In the genomic region with DNA sequence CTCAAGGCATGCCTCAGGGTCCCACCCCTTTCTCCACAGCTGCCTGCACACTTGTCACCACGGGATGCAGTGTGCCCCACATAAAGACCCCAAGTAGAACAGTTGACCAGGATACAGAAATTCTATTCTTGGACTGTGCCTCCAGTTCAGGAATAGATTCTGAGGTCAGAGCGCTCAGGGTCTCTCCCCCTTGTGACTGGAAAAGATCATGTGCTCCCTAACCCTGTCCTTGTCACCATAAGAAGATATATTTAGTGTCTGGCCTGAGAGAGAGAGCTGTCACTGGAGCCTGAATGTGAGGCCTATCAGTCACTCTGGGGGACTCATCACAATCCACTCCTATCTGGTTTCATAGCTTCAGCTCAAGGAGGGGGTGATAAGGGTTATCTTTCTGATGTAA, we compare ENCODE assay signal across 23 mouse cellular contexts. TPM values are rescaled to one million over a fixed set of nuclear protein-coding genes. Genes with fewer than 3 reads are reported as not detected.
DNase-seq lines count a peak whose midpoint lies in the region; ATAC-seq and TF ChIP-seq lines count a peak whose summit lies in the region.
"Had no signal": no experiment of that assay in that cellular context is flagged by ENCODE, and none has a peak within 500 bp of the region (broad histone marks: within the 10 kb centered on the region; RNA-seq: fewer than 3 reads in every experiment).

No protein-coding gene starts in this region.

- H3K36me3 ChIP-seq in heart, adult 2 months (ENCODE audit: control insufficient read depth, insufficient read depth, low read length) = peaks cover 22% of the 10 kb centered on the region
- no peaks in the 10 kb centered on the region for H3K36me3 ChIP-seq in heart, embryonic 12.5 days
- no peaks in the 10 kb centered on the region for H3K36me3 ChIP-seq in kidney, embryonic 14.5 days (ENCODE audit: control insufficient read depth, insufficient read depth, low read length)
- H3K36me3 ChIP-seq: forebrain, embryonic 12.5 days; hindbrain, embryonic 15.5 days; intestine, embryonic 15.5 days; limb, embryonic 12.5 days; liver, embryonic 15.5 days; midbrain, embryonic 12.5 days; neural tube, embryonic 12.5 days had no signal

- TF ChIP-seq EP300 in heart, adult 2 months (IDR thresholded peaks at IDR 0.05; ENCODE audit: insufficient read depth, low read depth, low read length) = peak; percentile 73

- H3K79me2 ChIP-seq in heart, adult 2 months (replicated peaks; ENCODE audit: control insufficient read depth, insufficient read depth, low read length) = no peaks in the 10 kb centered on the region

- H3K4me3 ChIP-seq in heart, adult 2 months = no peak overlapping the region
- H3K4me3 ChIP-seq in heart, embryonic 12.5 days = no peak overlapping the region
- no peak overlapping the region for H3K4me3 ChIP-seq in kidney, embryonic 14.5 days (ENCODE audit: low read length)
- H3K4me3 ChIP-seq: forebrain, embryonic 12.5 days; hindbrain, embryonic 15.5 days; intestine, embryonic 15.5 days; limb, embryonic 12.5 days; liver, embryonic 15.5 days; midbrain, embryonic 12.5 days; neural tube, embryonic 12.5 days had no signal

- WGBS in heart, adult 2 months = 45% methylated on average over 2 of the region's 2 CpGs
- 23% methylated on average over 2 of the region's 2 CpGs for WGBS in heart, embryonic 12.5 days
- 62% methylated on average over 2 of the region's 2 CpGs for WGBS in kidney, embryonic 14.5 days

- no peaks in the 10 kb centered on the region for H3K9me3 ChIP-seq in heart, embryonic 12.5 days (replicated peaks)
- no peaks in the 10 kb centered on the region for H3K9me3 ChIP-seq in kidney, embryonic 14.5 days (ENCODE audit: control insufficient read depth, low read length)
- H3K9me3 ChIP-seq: forebrain, embryonic 12.5 days; hindbrain, embryonic 15.5 days; intestine, embryonic 15.5 days; limb, embryonic 12.5 days; liver, embryonic 15.5 days; midbrain, embryonic 12.5 days; neural tube, embryonic 12.5 days had no signal

- peak overlapping the region; percentile 91 for H3K27ac ChIP-seq in heart, adult 2 months
- peak overlapping the region; percentile 93 for H3K27ac ChIP-seq in heart, embryonic 12.5 days (ENCODE audit: poor library complexity, severe bottlenecking)
- H3K27ac ChIP-seq in kidney, embryonic 14.5 days (ENCODE audit: low read depth, low read length) = no peak overlapping the region
- H3K27ac ChIP-seq: forebrain, embryonic 12.5 days; hindbrain, embryonic 15.5 days; intestine, embryonic 15.5 days; limb, embryonic 12.5 days; liver, embryonic 15.5 days; midbrain, embryonic 12.5 days; neural tube, embryonic 12.5 days had no signal

- no peaks in the 10 kb centered on the region for H3K27me3 ChIP-seq in heart, adult 2 months (ENCODE audit: control insufficient read depth, insufficient read depth, low read length)
- no peaks in the 10 kb centered on the region for H3K27me3 ChIP-seq in heart, embryonic 12.5 days (replicated peaks)
- no peaks in the 10 kb centered on the region for H3K27me3 ChIP-seq in kidney, embryonic 14.5 days (ENCODE audit: control insufficient read depth, insufficient read depth, low read length)
- H3K27me3 ChIP-seq: forebrain, embryonic 12.5 days; hindbrain, embryonic 15.5 days; intestine, embryonic 15.5 days; limb, embryonic 12.5 days; liver, embryonic 15.5 days; midbrain, embryonic 12.5 days; neural tube, embryonic 12.5 days; Patski had no signal

- TF ChIP-seq POLR2A in heart, adult 2 months (IDR thresholded peaks at IDR 0.05; ENCODE audit: insufficient read depth, low read depth, low read length) = peak; percentile 39; the same call in 1 of the 2 replicates

- H3K4me1 ChIP-seq in heart, adult 2 months (ENCODE audit: control insufficient read depth, insufficient read depth, low read length) = peaks cover 15% of the 10 kb centered on the region
- H3K4me1 ChIP-seq in heart, embryonic 12.5 days (replicated peaks) = peaks cover 68% of the 10 kb centered on the region
- peaks cover 19% of the 10 kb centered on the region for H3K4me1 ChIP-seq in kidney, embryonic 14.5 days (ENCODE audit: control insufficient read depth, insufficient read depth, low read length)

- TF ChIP-seq CTCF in heart, adult 2 months (IDR thresholded peaks at IDR 0.05) = no peak

- intact Hi-C loops in heart, adult 2 months (cut with DNase I) = no loop called here
- intact Hi-C loops in heart, postnatal 36 days (cut with DNase I) = no loop called here

- H3K4me2 ChIP-seq in heart, embryonic 12.5 days = no peak overlapping the region; the same call in 1 of the 2 replicates
- no peak overlapping the region for H3K4me2 ChIP-seq in kidney, embryonic 14.5 days (replicated peaks; ENCODE audit: low read depth, low read length)
- H3K4me2 ChIP-seq: forebrain, embryonic 12.5 days; hindbrain, embryonic 15.5 days; intestine, embryonic 15.5 days; limb, embryonic 12.5 days; liver, embryonic 15.5 days; midbrain, embryonic 12.5 days; neural tube, embryonic 12.5 days had no signal

- peak overlapping the region; percentile 77 for H3K9ac ChIP-seq in heart, adult 2 months (ENCODE audit: low read depth, low read length)
- no peak overlapping the region for H3K9ac ChIP-seq in heart, embryonic 12.5 days
- no peak overlapping the region for H3K9ac ChIP-seq in kidney, embryonic 14.5 days (ENCODE audit: low read depth, low read length)
- H3K9ac ChIP-seq: forebrain, embryonic 12.5 days; hindbrain, embryonic 15.5 days; intestine, embryonic 15.5 days; limb, embryonic 12.5 days; liver, embryonic 15.5 days; midbrain, embryonic 12.5 days; neural tube, embryonic 12.5 days had no signal

- ATAC-seq in heart, embryonic 12.5 days (ENCODE audit: insufficient number of reproducible peaks, low FRiP score) = peak; percentile 82
- ATAC-seq in kidney, embryonic 14.5 days (ENCODE audit: low FRiP score, low TSS enrichment) = no peak
- ATAC-seq: intestine, embryonic 15.5 days; Patski had no signal

- DNase-seq in heart, adult 2 months = peak in 1 of 2 experiments; percentile 57
- DNase-seq in heart, postnatal 36 days = no peak
- DNase-seq in heart, adult 8-10 months (ENCODE audit: low spot score) = peak; percentile 64
- DNase-seq in heart, postnatal 4 days = peak; percentile 42
- DNase-seq in thymus, postnatal 25 days = no peak
- no peak for DNase-seq in frontal cortex, postnatal 10 days (ENCODE audit: low spot score in 2 of 2)
- DNase-seq: adrenal gland, postnatal 14 days; cerebellum, adult 11-12 months; cerebellum, postnatal 25 days; embryo, embryonic 11 days; kidney, adult 9 months; kidney, postnatal 4 days had no signal

RNA-seq across cellular contexts. Expression of a gene that starts 53.9 kb away (rescaled TPM):
- 100 to 1,000 TPM in 1 of 2 experiments, 10 to 100 TPM in 1; 90.4 to 152 TPM for total RNA-seq in heart, adult 2 months (2021)
- polyA plus RNA-seq in heart, adult 2 months (2012; rRNA removed) = 49.7 and 99.7 TPM in 2 replicates
- total RNA-seq in heart, postnatal 36 days (2021) = 100 to 1,000 TPM in 1 of 2 experiments, 10 to 100 TPM in 1; 65.8 to 116 TPM
- total RNA-seq in heart, adult 8-10 months (2022) = 100 to 1,000 TPM in 2 of 4 experiments, 10 to 100 TPM in 2; 82.2 to 179 (median 102) TPM
- 53.3 and 55.1 TPM in 2 replicates for polyA plus RNA-seq in heart, embryonic 12.5 days (2016; fragmentation: Nextera tagmentation; extraction: Ambion mirVana)
- total RNA-seq in heart, postnatal 4 days (2021) = 100 to 1,000 TPM in 1 of 2 experiments, 10 to 100 TPM in 1; 80.2 to 102 TPM
- polyA plus RNA-seq in kidney, embryonic 14.5 days (2014; fragmentation: Nextera tagmentation; extraction: Ambion mirVana) = 10.1 and 16.7 TPM in 2 replicates
- total RNA-seq: granulocyte monocyte progenitor cell, adult 5-6 weeks had no signal

Comparison
In these comparisons a context has a peak if more than half of its experiments do, and no peak if none do; other contexts are left out.
1. DNase-seq: peak in heart, adult 8-10 months (single experiment) and heart, postnatal 4 days (single experiment); none in heart, postnatal 36 days (0 of 2), thymus, postnatal 25 days (single experiment) and frontal cortex, postnatal 10 days (0 of 2).